Mouse (Mus musculus): ENCODE data around the gene Htr2b.

DNA sequence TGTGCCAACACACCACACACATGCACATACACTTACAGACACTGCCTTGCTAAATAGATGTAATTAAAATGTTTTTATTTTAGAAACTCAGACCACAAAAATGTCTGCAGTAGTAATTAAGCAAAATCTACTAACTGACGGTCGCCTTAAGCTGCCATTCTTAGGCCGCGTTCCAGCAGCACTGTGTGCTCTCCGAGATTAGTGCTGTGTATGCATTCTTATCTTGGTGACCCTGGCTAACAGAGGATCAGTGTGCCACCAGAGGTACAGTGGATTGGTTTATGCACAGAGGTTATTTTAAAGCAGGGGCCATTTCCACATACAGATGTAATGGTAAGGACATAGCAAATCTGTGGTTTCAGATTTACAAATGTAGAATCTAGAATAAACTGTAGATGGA lies 49.3 kb upstream of the Htr2b start:
- TF ChIP-seq CTCF (IDR thresholded peaks at IDR 0.05): no peak
- TF ChIP-seq POLR2A (IDR thresholded peaks at IDR 0.05; ENCODE audit: insufficient read depth, low read depth, low read length): no peak
- TF ChIP-seq EP300 (IDR thresholded peaks at IDR 0.05; ENCODE audit: insufficient read depth, low read depth, low read length): no peak
